Mouse (Mus musculus) ES-E14 (cell line): Measurements from ENCODE around the gene Psme2. TPM values are rescaled to one million over a fixed set of nuclear protein-coding genes. Genes with fewer than 3 reads are reported as not detected.

Source experiments
- DNase-seq: peaks from one replicate; pipeline ENCODE4 v3.0.0-alpha.2; 2013; ENCODE audit warnings: low read depth, low spot score
- H3K27ac ChIP-seq: 2 replicates; pipeline ENCODE4 v1.5.1; 2012; ENCODE audit warnings: low read depth, mild to moderate bottlenecking, low read length, moderate library complexity, mixed read lengths; ENCODE audit not compliant: poor library complexity, insufficient read depth, severe bottlenecking
- H3K36me3 ChIP-seq: 2 replicates; pipeline ENCODE4 v1.6.1; 2012; ENCODE audit warnings: mild to moderate bottlenecking, low read length, moderate library complexity, mixed read lengths; ENCODE audit not compliant: control insufficient read depth, poor library complexity, insufficient read depth, severe bottlenecking
- H3K4me1 ChIP-seq, 2 experiments: fragments of 150-350 bp in 1 of 2; sonication (generic) in 1 of 2; 2 replicates each; pipeline ENCODE4 v1.6.1; 2012; ENCODE audit warnings: low read length in 2 of 2, mild to moderate bottlenecking in 1 of 2, mixed read lengths in 1 of 2; ENCODE audit not compliant: control insufficient read depth in 2 of 2, insufficient read depth in 2 of 2, poor library complexity in 1 of 2
- H3K4me3 ChIP-seq, 2 experiments: fragments of 150-350 bp in 1 of 2; sonication (generic) in 1 of 2; 2 replicates each; pipeline ENCODE4 v1.5.1; 2012; ENCODE audit warnings: low read length in 2 of 2, low read depth in 1 of 2, mild to moderate bottlenecking in 1 of 2, mixed read lengths in 1 of 2; ENCODE audit not compliant: insufficient read depth in 1 of 2, poor library complexity in 1 of 2, severe bottlenecking in 1 of 2
- H3K9ac ChIP-seq: 2 replicates; pipeline ENCODE4 v1.6.1; 2012; ENCODE audit warnings: low read depth, mild to moderate bottlenecking, low read length, mixed read lengths; ENCODE audit not compliant: poor library complexity, insufficient read depth, severe bottlenecking
- H3K9me3 ChIP-seq: fragments of 150-350 bp; sonication (generic); 2 replicates; pipeline ENCODE4 v1.6.1; 2012; ENCODE audit warnings: low read depth, mild to moderate bottlenecking, low read length; ENCODE audit not compliant: control insufficient read depth, insufficient read depth
- CHD2 ChIP-seq: IDR thresholded peaks from 2 replicates; pipeline ENCODE4 v1.6.1; 2014; ENCODE audit warnings: mild to moderate bottlenecking, low read depth, low read length, inconsistent platforms
- HCFC1 ChIP-seq: IDR thresholded peaks from 2 replicates; pipeline ENCODE4 v1.6.1; 2012; ENCODE audit warnings: low read length, inconsistent platforms, borderline replicate concordance; ENCODE audit not compliant: insufficient read depth
- MAFK ChIP-seq: IDR thresholded peaks from 2 replicates; pipeline ENCODE4 v1.6.1; 2014; ENCODE audit warnings: mild to moderate bottlenecking, low read depth, low read length, inconsistent platforms; ENCODE audit not compliant: insufficient read depth
- ZC3H11A ChIP-seq: IDR thresholded peaks from 2 replicates; pipeline ENCODE4 v1.6.1; 2012; ENCODE audit warnings: low read depth, mild to moderate bottlenecking, inconsistent platforms, low read length, borderline replicate concordance
- ZNF384 ChIP-seq: IDR thresholded peaks from 2 replicates; pipeline ENCODE4 v1.6.1; 2012; ENCODE audit warnings: low read depth, low read length, inconsistent platforms
- in situ Hi-C, 2 experiments: fragments of 600-800 bp; cut with MboI; formaldehyde crosslinking; loops; one replicate each; pipeline ENCODE4 v1.15.1; 2025; ENCODE audit warnings: low sequenced_read_pairs in 2 of 2, inconsistent platforms in 1 of 2; ENCODE audit not compliant: unreplicated experiment in 2 of 2
- total RNA-seq: library from RNA; depleted of rRNA; stranded (reverse); fragments of 300-350 nt; gene quantifications from 2 replicates; pipeline ENCODE4 v1.2.3, GENCODE M21; 2012

Psme2 gene
- total RNA-seq, 1 experiment, result 44.0 TPM

DNA sequence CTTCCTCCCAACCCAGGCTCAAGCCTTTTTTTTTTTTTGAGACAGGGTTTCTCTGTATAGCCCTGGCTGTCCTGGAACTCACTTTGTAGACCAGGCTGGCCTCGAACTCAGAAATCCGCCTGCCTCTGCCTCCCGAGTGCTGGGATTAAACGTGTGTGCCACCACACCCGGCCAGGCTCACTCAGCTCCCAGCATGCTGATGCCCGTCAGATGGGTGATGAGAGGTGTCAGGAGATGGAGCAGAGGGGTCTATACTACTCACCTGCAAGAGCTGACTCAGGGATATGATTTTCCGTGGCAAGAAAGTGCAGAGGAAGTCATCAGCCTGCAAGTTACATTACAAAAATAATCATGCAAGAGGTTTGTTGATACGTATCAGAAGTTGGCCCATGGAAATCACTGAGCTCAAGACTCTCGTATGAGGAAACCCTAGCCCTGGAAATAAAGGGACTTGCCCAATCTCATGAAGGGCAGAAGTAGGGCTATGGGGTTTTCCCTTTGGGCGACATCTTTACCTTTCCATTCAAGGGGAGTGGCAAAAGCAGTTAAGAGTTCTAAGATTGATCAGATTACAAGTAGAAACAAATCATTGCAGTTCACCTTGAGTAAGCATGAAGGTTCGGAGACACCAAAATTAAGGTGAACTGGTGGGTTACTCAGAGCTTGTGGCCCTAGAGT, 1.0 kb downstream of the Psme2 start:
- H3K9ac ChIP-seq, result no peak overlapping the region
- DNase-seq, result no peak
- no peak overlapping the region for H3K27ac ChIP-seq
- peak overlapping the region; percentile 81 to 86; a peak in 3 of 4 replicates for H3K4me3 ChIP-seq
- peaks cover 3% of the 10 kb centered on the region; the same call in 1 of the 2 replicates for H3K36me3 ChIP-seq
- H3K9me3 ChIP-seq, result no peaks in the 10 kb centered on the region
- TF ChIP-seq ZC3H11A (no peak), ZNF384 (no peak), HCFC1 (no peak), CHD2 (no peak), MAFK (no peak)
- peaks cover 3% of the 10 kb centered on the region in 2 experiments; a peak in 2 of 4 replicates for H3K4me1 ChIP-seq
- in situ Hi-C loops, result loop anchor here in 1 of 2 experiments (5.0 kb wide), 1 partner anchor 48 kb away; the partner anchor contains the start of gene Pck2

DNA sequence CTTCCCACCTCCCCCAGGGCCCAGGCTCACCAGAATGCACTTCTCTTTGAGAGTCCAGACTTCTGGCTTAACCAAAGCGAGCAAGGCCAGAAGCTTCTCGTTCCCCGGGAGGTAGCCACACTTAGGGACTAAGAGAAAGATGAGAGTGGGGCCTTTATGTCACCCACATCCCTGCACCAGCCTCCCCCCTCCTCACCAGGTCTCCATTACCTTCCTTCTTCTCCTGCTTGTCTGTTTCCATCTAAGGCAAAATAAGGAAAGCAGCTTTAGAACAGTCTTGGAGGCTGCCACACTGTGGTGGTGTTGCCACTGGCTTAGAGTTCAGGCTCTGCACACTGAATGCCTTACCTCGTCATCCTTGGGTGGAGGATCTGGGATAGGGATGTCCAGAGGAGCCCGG, 1.6 kb downstream of the Psme2 start:
- TF ChIP-seq MAFK, result no peak
- TF ChIP-seq ZNF384, result no peak
- TF ChIP-seq ZC3H11A, result no peak
- no peak for TF ChIP-seq CHD2
- TF ChIP-seq HCFC1, result no peak
- H3K9me3 ChIP-seq, result no peaks in the 10 kb centered on the region
- in situ Hi-C loops, result no loop called here
- peaks cover 3 to 5% of the 10 kb centered on the region in 2 experiments; a peak in 2 of 4 replicates for H3K4me1 ChIP-seq
- H3K9ac ChIP-seq, result no peak overlapping the region
- no peak overlapping the region for H3K27ac ChIP-seq
- no peak for DNase-seq
- no peak overlapping the region for H3K4me3 ChIP-seq
- peaks cover 2% of the 10 kb centered on the region; the same call in 1 of the 2 replicates for H3K36me3 ChIP-seq

DNA sequence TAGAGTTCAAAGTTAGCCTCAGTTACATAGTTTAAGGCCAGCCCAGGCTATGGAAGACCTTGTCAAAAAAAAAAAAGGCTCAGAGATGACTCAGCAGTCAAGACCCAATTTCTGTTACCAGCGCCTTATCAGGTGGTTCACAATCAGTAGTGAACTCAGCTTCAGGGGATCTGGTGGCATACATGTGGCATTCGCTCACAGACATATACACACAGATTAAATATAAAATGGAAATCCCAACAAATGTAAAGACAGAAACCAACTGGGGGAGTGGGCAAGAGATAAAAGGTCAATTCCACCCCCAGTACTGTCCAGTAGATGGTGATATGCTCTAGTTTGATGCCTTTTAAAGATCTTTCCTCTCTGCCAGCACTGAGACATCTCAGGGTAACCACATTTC, 4.8 kb downstream of the Psme2 start:
- peaks cover 3% of the 10 kb centered on the region; the same call in 1 of the 2 replicates for H3K36me3 ChIP-seq
- in situ Hi-C loops, result no loop called here
- DNase-seq, result no peak
- H3K9me3 ChIP-seq, result no peaks in the 10 kb centered on the region
- H3K27ac ChIP-seq, result no peak overlapping the region
- H3K4me3 ChIP-seq, result no peak overlapping the region
- TF ChIP-seq MAFK (peak; percentile 30; the same call in 1 of the 2 replicates), ZNF384 (no peak)
- peaks cover 0 to 11% of the 10 kb centered on the region in 2 experiments; a peak in 2 of 4 replicates for H3K4me1 ChIP-seq
- no peak overlapping the region for H3K9ac ChIP-seq

- Histone ChIP-seq H3K4me3 (peak overlapping the region in 1 of 2 experiments; percentile 89; a peak in 2 of 4 replicates), H3K27ac (no peak overlapping the region), H3K4me1 (peaks cover 0 to 16% of the 10 kb centered on the region in 2 experiments; a peak in 2 of 4 replicates), H3K9ac (peak overlapping the region; percentile 26; the same call in 1 of the 2 replicates), H3K36me3 (peaks cover 8% of the 10 kb centered on the region; the same call in 1 of the 2 replicates), H3K9me3 (no peaks in the 10 kb centered on the region)
- no peak for DNase-seq
- TF ChIP-seq CHD2 (no peak), MAFK (no peak), HCFC1 (no peak), ZNF384 (no peak), ZC3H11A (no peak)
- in situ Hi-C loops, result no loop called here
Observed at GRCm38 (mm10) chr14:55585566-55585960, 5.3 kb downstream of the Psme2 start.
